Mouse (Mus musculus) neural tube, embryonic 15.5 days (tissue): ENCODE data around the gene Tas2r119. TPM values are rescaled to one million over a fixed set of nuclear protein-coding genes. Genes with fewer than 3 reads are reported as not detected.

Experiments
- ATAC-seq: fragments of 200-750 bp; cut with Nextera tagmentation; 2 replicates; pipeline ENCODE4 v1.8.0; 2017; ENCODE audit warnings: mild to moderate bottlenecking, moderate TSS enrichment, moderate library complexity; ENCODE audit not compliant: low FRiP score
- H3K27ac ChIP-seq: fragments of 300-500 bp; sonication (generic); replicated peaks from 2 replicates; pipeline ENCODE4 v1.5.1; 2015; ENCODE audit warnings: mild to moderate bottlenecking, inconsistent platforms
- H3K27me3 ChIP-seq: fragments of 300-500 bp; sonication (generic); replicated peaks from 2 replicates; pipeline ENCODE4 v1.6.1; 2015; ENCODE audit warnings: inconsistent platforms
- H3K36me3 ChIP-seq: fragments of 300-500 bp; sonication (generic); 2 replicates; pipeline ENCODE4 v1.6.1; 2015; ENCODE audit warnings: inconsistent platforms
- H3K4me1 ChIP-seq: fragments of 300-500 bp; sonication (generic); 2 replicates; pipeline ENCODE4 v1.6.1; 2015; ENCODE audit warnings: inconsistent platforms
- H3K4me2 ChIP-seq: fragments of 300-500 bp; sonication (generic); 2 replicates; pipeline ENCODE4 v1.6.1; 2015; ENCODE audit warnings: inconsistent platforms, mild to moderate bottlenecking, moderate library complexity
- H3K4me3 ChIP-seq: fragments of 300-500 bp; sonication (generic); replicated peaks from 2 replicates; pipeline ENCODE4 v1.5.1; 2015; ENCODE audit warnings: mild to moderate bottlenecking, inconsistent platforms
- H3K9ac ChIP-seq: fragments of 300-500 bp; sonication (generic); replicated peaks from 2 replicates; pipeline ENCODE4 v1.6.1; 2015; ENCODE audit warnings: mild to moderate bottlenecking, inconsistent platforms
- H3K9me3 ChIP-seq: fragments of 300-500 bp; sonication (generic); replicated peaks from 2 replicates; pipeline ENCODE4 v1.6.1; 2016; ENCODE audit warnings: inconsistent platforms
- WGBS: fragments of 180-500 bp; shearing (Covaris S2); methylation state at CpG from one replicate; pipeline ENCODE4 v1.1.7; 2015; ENCODE audit warnings: mixed read lengths; 5-methylcytosine and 5-hydroxymethylcytosine counted together
- polyA plus RNA-seq: library from polyadenylated mRNA; unstranded; fragments of >200 nt; fragmentation: Nextera tagmentation; extraction: Ambion mirVana; gene quantifications from 2 replicates; pipeline ENCODE4 v1.2.1, GENCODE M21; 2015

Tas2r119 gene
- not detected in 2 replicates for polyA plus RNA-seq

- H3K9ac ChIP-seq = no peak within 1 kb of the TSS
- 91% methylated on average over 4 of the region's 4 CpGs for WGBS
- no peaks in the 10 kb centered on the region for H3K27me3 ChIP-seq
- H3K4me1 ChIP-seq = 0 out of 2 replicates have a peak, but pooled peaks cover 3% of the 10 kb centered on the region
- no peak for ATAC-seq
- no peaks in the 10 kb centered on the region for H3K36me3 ChIP-seq
- no peak within 1 kb of the TSS for H3K27ac ChIP-seq
- H3K4me2 ChIP-seq = no peak within 1 kb of the TSS
- H3K9me3 ChIP-seq = no peaks in the 10 kb centered on the region
- no peak within 1 kb of the TSS for H3K4me3 ChIP-seq
Measured at GRCm38 (mm10) chr15:32176989-32177388, at the start of gene Tas2r119. Gene Tas2r119, plus strand, starts transcription at chr15:32177289.

DNA sequence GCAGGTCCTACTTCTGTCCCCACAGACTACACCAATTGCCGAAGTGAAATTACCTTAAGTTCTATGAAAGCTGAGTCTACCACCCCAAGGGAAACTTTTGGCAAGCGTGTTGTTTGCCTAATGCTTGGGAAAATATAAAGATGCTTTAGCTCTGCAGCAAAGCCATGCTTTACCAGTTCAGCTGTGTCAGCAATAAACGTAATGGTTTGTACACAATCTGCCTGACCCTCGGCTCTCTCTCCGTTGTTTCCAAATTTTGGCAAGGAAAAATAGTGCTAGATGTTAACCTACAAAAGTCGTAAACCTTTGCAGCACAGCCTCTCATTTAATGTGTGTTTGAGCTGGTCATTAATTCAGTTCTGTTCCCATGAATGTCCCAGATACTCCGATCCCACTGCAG, 44.8 kb upstream of the Tas2r119 start:
- Histone ChIP-seq H3K4me3 (no peak overlapping the region), H3K9ac (no peak overlapping the region), H3K9me3 (no peaks in the 10 kb centered on the region), H3K27ac (no peak overlapping the region), H3K4me2 (no peak overlapping the region), H3K4me1 (no peaks in the 10 kb centered on the region), H3K36me3 (no peaks in the 10 kb centered on the region), H3K27me3 (no peaks in the 10 kb centered on the region)
- ATAC-seq = no peak
- 68% methylated on average over 7 of the region's 7 CpGs for WGBS

DNA sequence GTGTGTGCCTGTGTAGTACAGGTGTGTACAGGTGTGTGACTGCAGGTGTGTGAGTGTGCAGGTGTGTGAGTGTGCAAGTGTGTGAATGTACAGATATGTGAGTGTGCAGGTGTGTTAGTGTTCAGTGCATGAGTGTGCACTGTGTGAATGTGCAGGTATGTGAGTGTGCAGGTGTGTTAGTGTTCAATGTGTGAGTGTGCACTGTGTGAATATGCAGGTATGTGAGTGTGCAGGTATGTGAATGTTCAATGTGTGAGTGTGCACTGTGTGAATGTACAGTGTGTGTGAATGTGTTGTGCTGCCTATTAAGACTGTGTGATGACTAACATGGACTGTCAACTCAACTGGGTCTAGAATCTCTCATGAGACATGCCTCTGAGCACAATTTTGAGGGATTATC, 35.4 kb upstream of the Tas2r119 start:
- H3K4me3 ChIP-seq = no peak overlapping the region
- no peak for ATAC-seq
- H3K27ac ChIP-seq = no peak overlapping the region
- H3K9ac ChIP-seq = no peak overlapping the region
- H3K9me3 ChIP-seq = no peaks in the 10 kb centered on the region
- no peaks in the 10 kb centered on the region for H3K27me3 ChIP-seq
- no peaks in the 10 kb centered on the region for H3K36me3 ChIP-seq
- H3K4me1 ChIP-seq = no peaks in the 10 kb centered on the region
- H3K4me2 ChIP-seq = no peak overlapping the region

DNA sequence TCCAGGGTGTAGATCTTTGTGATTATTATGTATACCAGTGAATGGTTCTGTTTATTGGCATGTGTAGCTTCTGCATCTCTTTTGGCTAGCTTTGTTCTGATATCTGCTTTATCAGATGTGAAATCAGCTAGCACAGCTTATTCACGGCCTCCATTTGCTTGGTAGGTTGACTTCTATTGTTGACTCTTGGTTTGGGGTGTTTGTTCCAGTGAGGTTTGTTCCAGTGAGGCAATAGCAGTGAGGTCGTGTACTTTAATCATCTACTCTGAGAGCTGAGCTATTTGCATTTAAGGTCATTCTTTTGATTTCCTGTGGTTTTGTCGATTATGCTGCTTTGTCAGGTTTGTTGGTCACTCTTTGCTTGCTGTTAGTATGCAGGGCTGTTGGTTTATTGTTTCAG, 32.8 kb upstream of the Tas2r119 start:
- Histone ChIP-seq H3K4me1 (no peaks in the 10 kb centered on the region), H3K36me3 (no peaks in the 10 kb centered on the region), H3K27ac (no peak overlapping the region), H3K9me3 (no peaks in the 10 kb centered on the region), H3K9ac (no peak overlapping the region), H3K4me3 (no peak overlapping the region), H3K27me3 (no peaks in the 10 kb centered on the region), H3K4me2 (no peak overlapping the region)
- 63% methylated on average over 3 of the region's 3 CpGs for WGBS
- no peak for ATAC-seq

DNA sequence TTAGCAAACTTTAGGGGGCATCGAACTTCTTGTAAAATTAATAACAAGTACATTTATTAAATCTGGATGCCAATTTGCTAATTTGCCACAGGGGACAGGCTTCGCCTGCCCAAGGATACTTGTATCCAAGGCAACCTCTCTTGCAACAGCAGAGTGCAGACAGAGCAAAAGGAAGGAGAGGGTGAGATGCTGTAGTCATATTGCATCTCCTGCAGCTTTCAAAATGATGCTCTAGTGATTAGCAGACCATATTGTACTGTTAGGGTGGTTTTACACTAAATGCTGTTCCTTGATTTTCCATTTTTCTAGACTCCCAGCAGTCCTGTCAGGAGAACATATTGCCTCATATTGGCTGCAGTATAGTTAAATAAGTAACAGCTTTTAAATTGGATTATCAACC, 23.7 kb upstream of the Tas2r119 start:
- WGBS = 64% methylated on average over 2 of the region's 2 CpGs
- no peaks in the 10 kb centered on the region for H3K9me3 ChIP-seq
- no peak overlapping the region for H3K9ac ChIP-seq
- H3K4me2 ChIP-seq = no peak overlapping the region
- H3K4me3 ChIP-seq = no peak overlapping the region
- no peaks in the 10 kb centered on the region for H3K36me3 ChIP-seq
- no peaks in the 10 kb centered on the region for H3K27me3 ChIP-seq
- H3K4me1 ChIP-seq = peaks cover 16% of the 10 kb centered on the region
- H3K27ac ChIP-seq = no peak overlapping the region
- ATAC-seq = peak; percentile 72

- 23% methylated on average over 11 of the region's 11 CpGs for WGBS
- no peak overlapping the region for H3K4me3 ChIP-seq
- peak overlapping the region; percentile 17; the same call in 1 of the 2 replicates for H3K4me2 ChIP-seq
- no peaks in the 10 kb centered on the region for H3K36me3 ChIP-seq
- no peaks in the 10 kb centered on the region for H3K9me3 ChIP-seq
- H3K27ac ChIP-seq = no peak overlapping the region
- no peaks in the 10 kb centered on the region for H3K27me3 ChIP-seq
- peaks cover 16% of the 10 kb centered on the region for H3K4me1 ChIP-seq
- H3K9ac ChIP-seq = no peak overlapping the region
- ATAC-seq = peak; percentile 51
Measured at GRCm38 (mm10) chr15:32153857-32154449, 23.1 kb upstream of the Tas2r119 start.

GRCm38 (mm10) chr15:32156126-32156525, 21.0 kb upstream of the Tas2r119 start:
- ATAC-seq = no peak
- 72% methylated on average over 5 of the region's 5 CpGs for WGBS

GRCm38 (mm10) chr15:32160281-32160680, 16.8 kb upstream of the Tas2r119 start:
- no peak overlapping the region for H3K27ac ChIP-seq
- no peak overlapping the region for H3K9ac ChIP-seq
- no peaks in the 10 kb centered on the region for H3K9me3 ChIP-seq
- H3K4me2 ChIP-seq = no peak overlapping the region
- H3K36me3 ChIP-seq = no peaks in the 10 kb centered on the region
- H3K4me3 ChIP-seq = no peak overlapping the region
- H3K27me3 ChIP-seq = no peaks in the 10 kb centered on the region
- ATAC-seq = no peak
- H3K4me1 ChIP-seq = peaks cover 5% of the 10 kb centered on the region; the same call in 1 of the 2 replicates

More at GRCm38 (mm10) chr15:32156126-32156525, 21.0 kb upstream of the Tas2r119 start:
- H3K9me3 ChIP-seq = no peaks in the 10 kb centered on the region
- H3K36me3 ChIP-seq = no peaks in the 10 kb centered on the region
- H3K9ac ChIP-seq = no peak overlapping the region
- peaks cover 16% of the 10 kb centered on the region for H3K4me1 ChIP-seq
- H3K4me2 ChIP-seq = no peak overlapping the region
- H3K4me3 ChIP-seq = no peak overlapping the region
- no peaks in the 10 kb centered on the region for H3K27me3 ChIP-seq
- H3K27ac ChIP-seq = no peak overlapping the region

GRCm38 (mm10) chr15:32171764-32172163, 5.3 kb upstream of the Tas2r119 start:
- no peak overlapping the region for H3K4me3 ChIP-seq
- H3K9ac ChIP-seq = no peak overlapping the region
- WGBS = 38% methylated on average over 6 of the region's 6 CpGs
- H3K27me3 ChIP-seq = no peaks in the 10 kb centered on the region
- H3K4me2 ChIP-seq = no peak overlapping the region
- H3K27ac ChIP-seq = no peak overlapping the region
- ATAC-seq = no peak
- no peaks in the 10 kb centered on the region for H3K36me3 ChIP-seq
- H3K4me1 ChIP-seq = 0 out of 2 replicates have a peak, but pooled peaks cover 3% of the 10 kb centered on the region
- no peaks in the 10 kb centered on the region for H3K9me3 ChIP-seq

DNA sequence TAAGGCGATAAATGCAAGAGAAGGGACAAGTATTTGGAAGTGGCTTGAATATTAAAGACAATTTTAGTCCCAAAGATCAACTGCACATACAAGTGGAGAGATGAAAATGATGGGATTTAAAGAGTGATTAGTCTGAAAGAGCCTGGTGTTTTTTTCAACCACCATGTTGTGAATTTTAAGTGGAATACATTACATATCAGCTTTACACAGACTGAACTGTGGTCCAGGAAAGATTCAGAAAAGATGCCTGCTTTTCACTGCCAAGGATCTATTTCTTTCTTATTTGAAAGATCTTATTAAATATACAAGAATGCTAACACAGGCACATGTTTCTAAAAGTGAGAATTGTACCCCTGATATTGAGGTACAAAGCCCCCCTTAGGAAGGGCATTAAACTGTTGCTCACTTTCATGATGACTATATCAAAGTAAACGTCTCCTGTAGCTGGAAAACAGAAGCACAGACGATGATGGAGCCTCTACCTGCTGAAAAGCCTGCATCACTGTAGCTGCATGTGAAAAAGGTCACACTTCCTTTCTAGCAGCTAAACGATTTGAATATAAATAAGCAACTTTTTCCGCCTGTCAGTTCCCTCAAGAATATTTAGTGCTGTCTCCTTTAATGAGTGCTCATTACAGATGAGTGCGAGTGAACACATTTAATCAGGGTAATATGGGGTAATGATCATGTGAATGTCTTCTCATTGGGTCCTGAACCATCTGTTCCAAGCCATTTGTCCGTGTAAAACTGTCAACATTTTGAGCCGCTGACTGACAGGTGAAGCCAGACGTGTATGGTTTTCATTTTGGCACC, 4.7 kb upstream of the Tas2r119 start:
- WGBS = 28% methylated on average over 9 of the region's 9 CpGs
- Histone ChIP-seq H3K9ac (no peak overlapping the region), H3K9me3 (no peaks in the 10 kb centered on the region), H3K4me1 (0 out of 2 replicates have a peak, but pooled peaks cover 3% of the 10 kb centered on the region), H3K4me2 (no peak overlapping the region), H3K27ac (no peak overlapping the region), H3K4me3 (no peak overlapping the region), H3K27me3 (no peaks in the 10 kb centered on the region), H3K36me3 (no peaks in the 10 kb centered on the region)
- no peak for ATAC-seq

DNA sequence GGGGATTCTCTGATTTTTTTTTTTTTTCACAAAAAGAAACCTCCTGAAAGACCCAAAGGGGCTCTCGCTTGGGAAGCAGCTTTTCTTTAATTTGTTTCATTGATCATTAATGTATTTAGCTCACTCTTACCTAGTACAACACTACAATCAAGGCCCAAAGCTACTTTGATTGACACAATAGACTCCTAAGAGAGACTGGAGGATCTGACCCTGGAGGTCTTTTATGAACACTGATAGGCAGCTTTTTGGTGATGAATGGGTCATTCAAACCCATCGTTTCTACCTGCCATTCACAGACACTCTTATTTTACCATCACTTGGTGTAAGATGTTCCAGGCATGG, 4.1 kb upstream of the Tas2r119 start:
- H3K4me1 ChIP-seq = 0 out of 2 replicates have a peak, but pooled peaks cover 3% of the 10 kb centered on the region
- ATAC-seq = no peak

GRCm38 (mm10) chr15:32180010-32180725, 3.1 kb downstream of the Tas2r119 start:
- Histone ChIP-seq H3K27ac (no peak overlapping the region), H3K4me2 (no peak overlapping the region), H3K36me3 (no peaks in the 10 kb centered on the region), H3K4me1 (no peaks in the 10 kb centered on the region), H3K27me3 (no peaks in the 10 kb centered on the region), H3K9me3 (no peaks in the 10 kb centered on the region), H3K9ac (no peak overlapping the region), H3K4me3 (no peak overlapping the region)
- 87% methylated on average over 1 of the region's 1 CpGs for WGBS
- no peak for ATAC-seq

More for the DNA sequence above, 4.1 kb upstream of the Tas2r119 start:
- WGBS = 62% methylated on average over 2 of the region's 2 CpGs
- Histone ChIP-seq H3K9ac (no peak overlapping the region), H3K27me3 (no peaks in the 10 kb centered on the region), H3K4me3 (no peak overlapping the region), H3K9me3 (no peaks in the 10 kb centered on the region), H3K27ac (no peak overlapping the region), H3K4me2 (no peak overlapping the region), H3K36me3 (no peaks in the 10 kb centered on the region)
